23 mouse cellular contexts compared by ENCODE assay signal in the genomic region with DNA sequence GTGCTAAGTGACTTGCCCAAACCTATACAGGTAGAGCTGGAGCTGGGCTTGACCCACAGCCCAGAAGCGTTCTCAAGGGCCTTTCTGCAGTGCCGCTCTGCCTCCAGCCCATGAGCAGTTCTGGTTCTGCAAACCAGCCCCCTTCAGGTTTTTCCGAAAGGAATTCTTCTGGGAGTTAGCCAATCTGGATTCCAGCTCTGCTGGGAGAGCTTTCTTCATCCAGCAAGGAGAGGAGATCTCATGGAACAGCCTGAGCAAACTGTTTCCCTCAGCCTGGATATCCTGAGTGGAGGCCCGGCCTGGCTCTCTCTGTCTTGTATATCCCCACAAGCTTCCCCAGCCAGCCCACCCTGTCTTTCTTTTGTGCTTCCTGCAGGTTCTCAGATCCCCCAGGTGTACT.
DNase-seq lines count a peak whose midpoint lies in the region; ATAC-seq lines count a peak whose summit lies in the region.
"Had no signal": no experiment of that assay in that cellular context is flagged by ENCODE, and none has a peak within 500 bp of the region (broad histone marks: within the 10 kb centered on the region; RNA-seq: fewer than 3 reads in every experiment).

No protein-coding gene starts in this region.

- no peak for ATAC-seq in hindbrain, embryonic 13.5 days (ENCODE audit: low FRiP score)
- no peak for ATAC-seq in hindbrain, embryonic 12.5 days (ENCODE audit: low FRiP score)
- ATAC-seq in neural tube, embryonic 13.5 days (ENCODE audit: low read depth) = no peak
- ATAC-seq: CD4-positive, CD25-positive, alpha-beta regulatory T cell, adult 4 months; forebrain, embryonic 16.5 days; intestine, embryonic 15.5 days had no signal

- H3K4me2 ChIP-seq in hindbrain, embryonic 13.5 days = no peak overlapping the region
- no peak overlapping the region for H3K4me2 ChIP-seq in hindbrain, embryonic 12.5 days (replicated peaks)
- H3K4me2 ChIP-seq in neural tube, embryonic 13.5 days = no peak overlapping the region
- H3K4me2 ChIP-seq: embryonic facial prominence, embryonic 12.5 days; embryonic facial prominence, embryonic 15.5 days; forebrain, embryonic 12.5 days; heart, embryonic 11.5 days; heart, embryonic 15.5 days; hindbrain, embryonic 15.5 days; intestine, embryonic 15.5 days had no signal

- peaks cover 33% of the 10 kb centered on the region for H3K36me3 ChIP-seq in hindbrain, embryonic 13.5 days
- peaks cover 23% of the 10 kb centered on the region for H3K36me3 ChIP-seq in hindbrain, embryonic 12.5 days
- H3K36me3 ChIP-seq in neural tube, embryonic 13.5 days = peaks cover 35% of the 10 kb centered on the region

- H3K9ac ChIP-seq in hindbrain, embryonic 13.5 days = no peak overlapping the region
- H3K9ac ChIP-seq in hindbrain, embryonic 12.5 days = no peak overlapping the region
- H3K9ac ChIP-seq in neural tube, embryonic 13.5 days = no peak overlapping the region
- H3K9ac ChIP-seq: embryonic facial prominence, embryonic 12.5 days; embryonic facial prominence, embryonic 15.5 days; forebrain, embryonic 12.5 days; heart, embryonic 15.5 days; hindbrain, embryonic 15.5 days; intestine, embryonic 15.5 days had no signal

- no peak overlapping the region for H3K4me3 ChIP-seq in hindbrain, embryonic 13.5 days
- no peak overlapping the region for H3K4me3 ChIP-seq in hindbrain, embryonic 12.5 days
- H3K4me3 ChIP-seq in neural tube, embryonic 13.5 days = no peak overlapping the region
- H3K4me3 ChIP-seq: embryonic facial prominence, embryonic 12.5 days; embryonic facial prominence, embryonic 15.5 days; forebrain, embryonic 12.5 days; heart, embryonic 15.5 days; hindbrain, embryonic 15.5 days; intestine, embryonic 15.5 days had no signal

- H3K9me3 ChIP-seq in hindbrain, embryonic 13.5 days = no peaks in the 10 kb centered on the region
- no peaks in the 10 kb centered on the region for H3K9me3 ChIP-seq in hindbrain, embryonic 12.5 days (replicated peaks)
- no peaks in the 10 kb centered on the region for H3K9me3 ChIP-seq in neural tube, embryonic 13.5 days
- H3K9me3 ChIP-seq: embryonic facial prominence, embryonic 12.5 days; embryonic facial prominence, embryonic 15.5 days; forebrain, embryonic 12.5 days; heart, embryonic 15.5 days; hindbrain, embryonic 15.5 days; intestine, embryonic 15.5 days had no signal

- 0 out of 2 replicates have a peak overlapping the region, but pooled peaks have one; percentile 8 for H3K27ac ChIP-seq in hindbrain, embryonic 13.5 days
- H3K27ac ChIP-seq in hindbrain, embryonic 12.5 days = no peak overlapping the region; the same call in 1 of the 2 replicates
- peak overlapping the region; percentile 28; the same call in 1 of the 2 replicates for H3K27ac ChIP-seq in neural tube, embryonic 13.5 days (replicated peaks)
- H3K27ac ChIP-seq: embryonic facial prominence, embryonic 12.5 days; embryonic facial prominence, embryonic 15.5 days; forebrain, embryonic 12.5 days; heart, embryonic 15.5 days; hindbrain, embryonic 15.5 days; intestine, embryonic 15.5 days had no signal

- peaks cover 28% of the 10 kb centered on the region for H3K4me1 ChIP-seq in hindbrain, embryonic 13.5 days (replicated peaks)
- peaks cover 8% of the 10 kb centered on the region for H3K4me1 ChIP-seq in hindbrain, embryonic 12.5 days
- H3K4me1 ChIP-seq in neural tube, embryonic 13.5 days (replicated peaks) = peaks cover 32% of the 10 kb centered on the region
- H3K4me1 ChIP-seq: intestine, embryonic 15.5 days had no signal

- no peaks in the 10 kb centered on the region for H3K27me3 ChIP-seq in hindbrain, embryonic 13.5 days
- no peaks in the 10 kb centered on the region for H3K27me3 ChIP-seq in hindbrain, embryonic 12.5 days
- no peaks in the 10 kb centered on the region for H3K27me3 ChIP-seq in neural tube, embryonic 13.5 days
- H3K27me3 ChIP-seq: embryonic facial prominence, embryonic 12.5 days; embryonic facial prominence, embryonic 15.5 days; forebrain, embryonic 12.5 days; heart, embryonic 15.5 days; hindbrain, embryonic 15.5 days; intestine, embryonic 15.5 days had no signal

- 89% methylated on average over 4 of the region's 4 CpGs for WGBS in hindbrain, embryonic 13.5 days
- WGBS in hindbrain, embryonic 12.5 days = 91% methylated on average over 4 of the region's 4 CpGs
- WGBS in neural tube, embryonic 13.5 days = 98% methylated on average over 4 of the region's 4 CpGs

- DNase-seq in layer of hippocampus, postnatal 10 days (ENCODE audit: low spot score in 2 of 2) = peak; percentile 1 to 7
- DNase-seq in layer of hippocampus, postnatal 14 days (ENCODE audit: low spot score in 2 of 2) = no peak
- no peak for DNase-seq in neural tube, embryonic 10.5 days (ENCODE audit: extremely low spot score, low spot score)
- DNase-seq: adrenal gland, adult 2 months; adrenal gland, postnatal 14 days; cerebellum, adult 11 months; cerebellum, adult 9-11 months; gastrocnemius, postnatal 10 days; gastrocnemius, postnatal 36 days; heart, postnatal 10 days; heart, postnatal 36 days had no signal

Comparison
In these comparisons a context has a peak if more than half of its experiments do, and no peak if none do; other contexts are left out.
1. DNase-seq: peak in layer of hippocampus, postnatal 10 days (2 of 2); none in layer of hippocampus, postnatal 14 days (0 of 2) and neural tube, embryonic 10.5 days (single experiment).